Mouse (Mus musculus) leukemia stem cell, adult 10-12 weeks (primary cell): Measurements from ENCODE around the gene Aars2. TPM values are rescaled to one million over a fixed set of nuclear protein-coding genes. Genes with fewer than 3 reads are reported as not detected.

Source experiments
- polyA plus RNA-seq: library from polyadenylated mRNA; stranded (reverse); fragments of >175 nt; gene quantifications from 2 replicates; pipeline ENCODE4 v1.2.3, GENCODE M21; 2012; ENCODE audit warnings: low replicate concordance

The Aars2 gene
- 28.0 and 38.6 TPM in 2 replicates for polyA plus RNA-seq

DNA sequence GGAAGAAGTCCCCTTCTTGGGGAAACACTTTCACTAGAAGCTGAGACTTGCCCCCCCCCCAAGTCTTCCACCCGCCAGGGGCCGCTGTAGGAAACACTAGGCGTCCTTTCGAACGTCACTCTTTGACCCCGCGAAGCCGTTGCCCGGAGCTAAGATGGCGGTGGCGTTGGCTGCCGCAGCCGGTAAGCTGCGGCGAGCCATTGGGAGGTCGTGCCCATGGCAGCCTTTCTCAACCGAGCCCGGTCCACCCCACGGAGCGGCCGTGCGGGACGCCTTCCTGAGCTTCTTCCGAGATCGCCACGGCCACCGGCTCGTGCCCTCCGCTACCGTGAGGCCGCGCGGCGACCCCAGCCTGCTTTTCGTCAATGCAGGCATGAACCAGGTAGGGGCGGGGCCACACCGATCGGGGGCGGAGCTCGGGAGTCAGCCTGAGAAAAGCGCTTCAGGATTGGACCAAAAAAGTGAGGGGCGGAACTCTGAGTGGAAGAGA lies at the start of gene Aars2:
Gene Aars2, plus strand, starts transcription at position 142 of the 490 bp plus-strand sequence.

DNA sequence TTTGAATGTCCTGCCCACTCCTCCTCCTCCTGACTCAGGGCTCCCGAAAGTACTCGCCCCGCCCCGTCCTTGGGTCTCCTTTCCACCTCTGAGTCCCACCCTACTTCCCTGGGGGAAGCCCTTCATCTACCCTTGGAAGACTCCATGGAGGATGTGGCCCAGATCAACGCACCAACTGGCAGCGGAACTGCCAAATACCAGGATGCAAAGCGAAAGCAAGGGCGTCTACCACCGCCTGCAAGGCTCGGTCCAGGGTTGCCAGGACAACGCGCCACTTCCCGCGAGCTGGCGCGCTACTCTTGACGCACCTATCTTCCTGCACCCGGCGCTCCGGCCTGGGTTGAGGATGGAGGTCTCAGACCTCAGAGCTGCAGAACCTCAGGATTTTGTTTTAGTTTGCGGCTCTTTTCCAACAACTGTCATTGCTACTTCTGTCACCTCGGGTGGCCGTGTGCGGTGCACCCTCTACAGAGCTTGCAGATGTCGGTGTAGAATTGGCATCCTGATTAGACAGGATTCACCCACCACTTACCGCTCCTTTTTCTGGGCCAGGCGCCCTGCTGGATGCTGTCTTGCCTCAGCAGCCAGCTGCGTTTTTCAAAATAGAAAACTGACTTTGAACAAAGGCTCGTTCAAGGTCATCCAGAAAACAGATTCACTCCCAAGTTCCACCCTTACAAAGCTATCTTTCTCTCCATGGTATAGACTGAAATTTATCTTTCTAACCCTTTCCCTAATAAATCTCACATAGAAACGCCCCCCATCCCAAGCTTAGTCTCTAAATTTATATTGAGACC lies 31.8 kb upstream of the Aars2 start, which contains the start of gene Spats1:
Gene Spats1, minus strand, starts transcription at position 747 of the 797 bp plus-strand sequence.

DNA sequence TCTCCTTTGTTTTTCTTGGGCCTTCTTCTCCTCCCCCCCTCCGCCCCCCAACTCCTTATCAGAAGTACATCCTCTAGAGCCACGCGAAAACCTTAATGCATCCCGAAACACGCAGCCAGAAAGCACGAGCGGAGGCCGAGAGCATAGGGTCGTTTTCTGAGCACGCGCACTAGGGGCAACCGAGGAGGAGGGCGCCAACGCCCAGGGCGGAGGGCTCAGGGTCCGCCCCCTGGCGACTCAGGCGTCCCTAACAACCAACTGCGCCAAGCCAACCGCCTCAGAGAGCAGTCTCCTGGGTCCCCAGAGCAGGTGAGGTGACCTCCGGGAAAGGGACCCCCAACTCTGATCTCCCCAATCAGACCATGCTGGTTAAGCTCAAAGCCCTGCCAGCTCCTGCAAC lies 16.6 kb downstream of the Aars2 start, which contains the start of gene Tcte1:
Gene Tcte1, plus strand, starts transcription at position 172 of the 400 bp plus-strand sequence.

DNA sequence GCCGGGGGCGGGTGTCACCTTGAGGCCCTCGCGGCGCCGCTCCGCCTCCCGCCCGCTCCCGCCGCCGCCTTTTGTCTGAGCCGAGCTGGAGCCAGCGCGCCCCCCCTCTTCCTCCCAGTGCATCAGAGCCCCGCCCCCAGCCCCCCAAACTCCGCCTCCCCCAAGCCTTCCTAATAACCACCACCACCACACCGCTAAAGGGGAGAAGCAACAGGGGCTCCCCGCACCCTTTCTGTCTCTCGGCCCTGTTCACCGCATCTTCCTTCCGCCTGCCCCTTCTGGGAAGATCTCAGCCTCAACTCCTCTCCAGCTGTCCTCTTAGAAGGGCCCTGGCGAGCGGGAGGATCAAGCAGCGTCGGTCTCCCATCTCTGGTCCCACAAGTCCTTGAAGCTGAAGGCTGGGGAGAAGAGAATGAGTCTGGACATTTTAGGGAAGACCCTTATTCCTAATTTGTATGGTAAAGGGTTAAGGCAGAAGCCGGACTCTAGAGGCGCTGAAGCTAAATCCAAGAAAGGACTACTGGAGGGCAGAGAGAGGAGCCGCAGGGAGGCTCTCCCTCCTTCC lies 43.1 kb downstream of the Aars2 start, which contains the start of gene Tmem151b:
Gene Tmem151b, minus strand, starts transcription at position 61 of the 565 bp plus-strand sequence.

DNA sequence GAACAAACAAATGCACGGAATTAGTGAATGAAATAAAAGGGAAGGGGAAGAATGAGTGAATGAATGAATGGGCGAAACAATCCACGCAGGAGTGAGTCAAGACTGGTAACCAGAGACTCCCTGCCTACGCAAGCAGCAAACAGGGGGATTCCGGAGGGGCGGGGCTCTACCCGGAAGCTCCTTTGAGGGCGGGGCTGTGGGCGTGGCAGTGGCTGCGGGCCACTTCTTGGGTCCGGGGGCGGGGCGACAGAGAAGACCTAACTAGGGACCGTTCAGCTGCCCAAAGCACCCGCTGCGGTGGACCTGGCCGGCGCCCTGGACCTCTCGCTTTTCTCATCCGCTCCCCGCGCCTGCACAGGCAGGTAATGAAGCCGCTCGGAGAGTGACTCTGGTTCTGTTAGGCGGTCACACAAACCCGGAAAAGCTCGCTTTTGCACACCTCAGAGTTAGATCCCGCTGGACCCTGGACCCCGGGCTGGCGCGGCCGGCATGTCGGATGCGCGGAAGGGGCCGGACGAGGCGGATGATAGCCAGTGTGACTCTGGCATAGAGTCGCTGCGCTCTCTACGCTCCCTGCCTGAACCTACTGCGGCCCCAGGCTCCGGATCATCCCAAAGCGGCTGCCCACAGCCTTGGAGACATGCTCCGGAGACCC lies 48.9 kb downstream of the Aars2 start, which contains the start of gene Nfkbie:
Gene Nfkbie, plus strand, starts transcription at position 252 of the 655 bp plus-strand sequence.

DNA sequence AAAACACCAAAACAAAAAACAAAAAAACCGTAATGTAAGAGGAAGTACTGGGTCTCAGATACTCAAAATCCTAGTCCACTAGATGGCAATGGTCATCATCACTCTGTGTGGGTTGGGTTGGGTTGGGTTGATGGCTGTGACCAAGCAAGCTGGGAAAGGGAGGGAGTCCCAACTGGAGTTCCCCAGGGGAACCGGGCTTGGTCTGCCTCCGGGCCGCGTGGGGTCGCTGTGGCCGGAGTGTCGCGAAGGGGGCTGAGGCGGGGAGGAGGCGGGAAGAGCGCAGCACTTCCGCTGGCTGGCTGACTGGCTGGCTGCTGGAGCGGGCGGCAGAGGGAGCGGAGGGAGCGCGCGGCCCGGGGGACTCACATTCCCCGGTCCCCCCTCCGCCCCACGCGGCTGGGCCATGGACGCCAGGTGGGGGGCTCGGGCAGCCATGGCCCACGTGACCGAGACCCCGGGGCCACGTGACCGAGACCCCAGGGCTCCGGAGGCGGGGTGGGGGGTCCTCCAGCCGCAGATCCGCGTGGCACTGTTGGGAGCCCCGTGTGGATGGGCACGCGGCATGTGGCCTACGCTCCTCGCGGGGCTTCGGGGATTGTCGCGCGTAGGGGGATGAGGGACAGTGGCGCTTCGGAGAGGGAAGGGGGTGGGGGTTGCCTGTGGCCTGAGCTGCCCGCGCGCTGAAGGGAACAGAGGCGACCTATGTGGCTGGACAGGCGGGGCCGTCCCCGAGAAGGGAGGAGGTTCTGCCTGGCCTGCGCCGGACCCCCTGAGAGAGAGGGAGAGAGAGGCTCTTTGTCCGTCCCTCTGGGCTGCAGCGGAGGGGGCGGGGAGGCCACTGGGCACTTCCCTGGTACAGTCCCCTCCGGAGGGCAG lies 57.3 kb downstream of the Aars2 start, which contains the start of gene Slc35b2:
Gene Slc35b2, plus strand, starts transcription at position 220 of the 876 bp plus-strand sequence.

Other genes with a start within 250 kb of the Aars2 start
- gene Cdc5l, start 73.1 kb upstream of the Aars2 start, polyA plus RNA-seq, result 2.4 and 4.9 TPM in 2 replicates
- gene Spats1, start 31.4 kb upstream of the Aars2 start, polyA plus RNA-seq, result not detected in 2 replicates
- not detected in 2 replicates for gene Tcte1, start 16.6 kb downstream of the Aars2 start, polyA plus RNA-seq
- gene Tmem151b, start 42.8 kb downstream of the Aars2 start, polyA plus RNA-seq, result 0.25 and 0.41 TPM in 2 replicates
- gene Nfkbie, start 48.9 kb downstream of the Aars2 start, polyA plus RNA-seq, result 18.6 and 19.9 TPM in 2 replicates
- 20.6 and 32.4 TPM in 2 replicates for gene Slc35b2, start 57.0 kb downstream of the Aars2 start, polyA plus RNA-seq
- 105 and 723 TPM in 2 replicates for gene Hsp90ab1, start 66.4 kb downstream of the Aars2 start, polyA plus RNA-seq
- gene Slc29a1, start 92.8 kb downstream of the Aars2 start, polyA plus RNA-seq, result 95.2 and 797 TPM in 2 replicates
- not detected in 2 replicates for gene Mymx, start 95.3 kb downstream of the Aars2 start, polyA plus RNA-seq
- 0.09 TPM in 1 of 2 replicates, not detected in the other for gene Capn11, start 152.5 kb downstream of the Aars2 start, polyA plus RNA-seq
- 84.6 and 199 TPM in 2 replicates for gene Mrpl14, start 179.5 kb downstream of the Aars2 start, polyA plus RNA-seq
- gene Tmem63b, start 180.1 kb downstream of the Aars2 start, polyA plus RNA-seq, result 14.6 and 19.7 TPM in 2 replicates
- not detected in 2 replicates for gene 1600014C23Rik, start 227.0 kb downstream of the Aars2 start, polyA plus RNA-seq